Mouse (Mus musculus) erythroblast, embryonic 14.5 days (primary cell): ENCODE data around the gene Kmo.

ENCODE experiments used
- GATA1 ChIP-seq: IDR thresholded peaks from 2 replicates; pipeline ENCODE4 v1.6.1; 2012; ENCODE audit warnings: low read length, inconsistent platforms, mixed read lengths
- TAL1 ChIP-seq: IDR thresholded peaks from 3 replicates; pipeline ENCODE4 v1.6.1; 2012; ENCODE audit warnings: low read length, inconsistent platforms, mixed read lengths

- TF ChIP-seq GATA1 (no peak), TAL1 (no peak)
Observed at GRCm38 (mm10) chr1:175579598-175580235, 40.5 kb upstream of the Kmo start.
